Mouse (Mus musculus) heart, adult 2 months (tissue): ENCODE results near the gene AB124611.

Source experiments
- CTCF ChIP-seq: fragments of 200-600 bp; IDR thresholded peaks from 2 replicates; pipeline ENCODE4 v1.8.1; 2022; ENCODE audit warnings: antibody characterized with exemption, mild to moderate bottlenecking, moderate library complexity
- EP300 ChIP-seq: fragments of 200-500 bp; IDR thresholded peaks from 2 replicates; pipeline ENCODE4 v1.6.1; 2011; ENCODE audit warnings: low read depth, low read length, control low read depth; ENCODE audit not compliant: insufficient read depth
- POLR2A ChIP-seq: fragments of 200-500 bp; IDR thresholded peaks from 2 replicates; pipeline ENCODE4 v1.6.1; 2011; ENCODE audit warnings: mild to moderate bottlenecking, low read depth, low read length, control low read depth; ENCODE audit not compliant: insufficient read depth

- TF ChIP-seq POLR2A = no peak
- no peak for TF ChIP-seq CTCF
- no peak for TF ChIP-seq EP300
These were observed 18.1 kb upstream of the AB124611 start for GRCm38 (mm10) chr9:21507753-21508430.
